8 mouse cellular contexts compared by ENCODE assay signal in the genomic region with DNA sequence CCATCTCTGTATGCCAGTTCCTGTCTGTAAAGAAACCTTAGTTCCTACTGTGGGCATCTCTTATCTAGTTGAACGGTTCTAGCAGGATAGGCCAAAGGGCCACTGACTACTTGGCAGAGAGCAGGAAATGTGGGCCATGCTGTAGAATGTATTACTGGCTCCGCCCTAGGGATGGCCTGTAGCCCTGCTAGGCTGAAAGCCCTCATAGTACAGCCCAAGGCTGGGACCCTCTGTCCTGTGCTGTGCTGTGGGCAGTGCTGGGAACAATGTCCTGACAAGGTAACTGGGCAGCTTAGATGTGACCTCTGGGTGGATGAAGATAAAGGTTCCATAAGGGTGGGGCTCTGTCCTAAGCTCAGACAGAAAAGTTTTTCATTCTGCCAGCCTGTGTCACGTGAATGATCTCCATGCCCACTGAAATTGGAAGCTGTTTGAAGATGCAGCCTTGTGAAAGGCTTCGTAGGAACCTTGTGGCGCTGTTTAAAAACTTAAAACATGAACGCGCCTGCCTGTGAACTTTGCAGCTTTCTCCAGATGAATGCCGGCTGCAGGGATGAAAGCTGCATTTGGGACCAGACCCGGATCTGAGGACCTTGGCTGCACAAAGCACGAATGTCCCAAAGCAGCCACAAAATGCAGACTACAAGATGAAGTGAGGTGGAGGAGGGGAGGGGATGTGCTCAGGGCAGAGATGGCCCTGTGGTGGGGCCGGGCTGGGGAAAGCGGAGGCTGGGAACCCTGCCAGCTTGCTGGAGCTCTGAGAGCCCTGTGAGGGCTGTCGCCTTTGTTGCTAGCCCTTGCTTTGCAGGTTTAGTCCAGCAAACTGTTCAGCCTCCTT.
A peak's percentile ranks its signal among the peaks of the same experiment; 100 is the strongest.
DNase-seq lines count a peak whose midpoint lies in the region; ATAC-seq lines count a peak whose summit lies in the region.
"Had no signal": no experiment of that assay in that cellular context is flagged by ENCODE, and none has a peak within 500 bp of the region (broad histone marks: within the 10 kb centered on the region; RNA-seq: fewer than 3 reads in every experiment).

No protein-coding gene starts in this region.

- H3K9ac ChIP-seq in neural tube, embryonic 13.5 days, result peak overlapping the region; percentile 31
- H3K9ac ChIP-seq in embryonic facial prominence, embryonic 15.5 days, result no peak overlapping the region
- peak overlapping the region; percentile 63; the same call in 1 of the 2 replicates for H3K9ac ChIP-seq in heart, embryonic 13.5 days
- no peak overlapping the region; the same call in 1 of the 2 replicates for H3K9ac ChIP-seq in lung, embryonic 16.5 days (ENCODE audit: low read length)
- H3K9ac ChIP-seq in stomach, embryonic 15.5 days, result no peak overlapping the region

- WGBS in neural tube, embryonic 13.5 days, result 52% methylated on average over 13 of the region's 13 CpGs
- WGBS in embryonic facial prominence, embryonic 15.5 days, result 39% methylated on average over 13 of the region's 13 CpGs
- 45% methylated on average over 13 of the region's 13 CpGs for WGBS in heart, embryonic 13.5 days
- 40% methylated on average over 13 of the region's 13 CpGs for WGBS in lung, embryonic 16.5 days
- 40% methylated on average over 13 of the region's 13 CpGs for WGBS in stomach, embryonic 15.5 days

- no peaks in the 10 kb centered on the region; the same call in 1 of the 2 replicates for H3K27me3 ChIP-seq in neural tube, embryonic 13.5 days
- no peaks in the 10 kb centered on the region for H3K27me3 ChIP-seq in embryonic facial prominence, embryonic 15.5 days
- no peaks in the 10 kb centered on the region for H3K27me3 ChIP-seq in heart, embryonic 13.5 days (replicated peaks)
- no peaks in the 10 kb centered on the region for H3K27me3 ChIP-seq in lung, embryonic 16.5 days (ENCODE audit: control insufficient read depth, insufficient read depth, low read depth, low read length)
- no peaks in the 10 kb centered on the region for H3K27me3 ChIP-seq in stomach, embryonic 15.5 days (replicated peaks)

- no peak overlapping the region for H3K4me3 ChIP-seq in neural tube, embryonic 13.5 days
- H3K4me3 ChIP-seq in embryonic facial prominence, embryonic 15.5 days (replicated peaks), result no peak overlapping the region
- H3K4me3 ChIP-seq in heart, embryonic 13.5 days, result no peak overlapping the region
- H3K4me3 ChIP-seq in lung, embryonic 16.5 days (ENCODE audit: low read length), result no peak overlapping the region
- no peak overlapping the region for H3K4me3 ChIP-seq in stomach, embryonic 15.5 days (replicated peaks)
- H3K4me3 ChIP-seq: myocyte had no signal

- no peak overlapping the region for H3K4me2 ChIP-seq in neural tube, embryonic 13.5 days
- H3K4me2 ChIP-seq in embryonic facial prominence, embryonic 15.5 days (replicated peaks), result no peak overlapping the region
- no peak overlapping the region for H3K4me2 ChIP-seq in heart, embryonic 13.5 days
- no peak overlapping the region for H3K4me2 ChIP-seq in lung, embryonic 16.5 days (ENCODE audit: low read depth, low read length)
- no peak overlapping the region for H3K4me2 ChIP-seq in stomach, embryonic 15.5 days

- H3K4me1 ChIP-seq in neural tube, embryonic 13.5 days (replicated peaks), result peaks cover 23% of the 10 kb centered on the region
- H3K4me1 ChIP-seq in embryonic facial prominence, embryonic 15.5 days, result peaks cover 21% of the 10 kb centered on the region
- H3K4me1 ChIP-seq in heart, embryonic 13.5 days, result peaks cover 29% of the 10 kb centered on the region
- peaks cover 16% of the 10 kb centered on the region for H3K4me1 ChIP-seq in lung, embryonic 16.5 days (replicated peaks; ENCODE audit: control insufficient read depth, insufficient read depth, low read length)
- peaks cover 14% of the 10 kb centered on the region; the same call in 1 of the 2 replicates for H3K4me1 ChIP-seq in stomach, embryonic 15.5 days

- no peak for DNase-seq in neural tube, embryonic 10.5 days (ENCODE audit: extremely low spot score, low spot score)
- DNase-seq in T-cell, adult 2 months (ENCODE audit: low spot score), result no peak

- H3K36me3 ChIP-seq in neural tube, embryonic 13.5 days, result peaks cover 5% of the 10 kb centered on the region; the same call in 1 of the 2 replicates
- no peaks in the 10 kb centered on the region for H3K36me3 ChIP-seq in embryonic facial prominence, embryonic 15.5 days
- peaks cover 25% of the 10 kb centered on the region for H3K36me3 ChIP-seq in heart, embryonic 13.5 days
- H3K36me3 ChIP-seq in lung, embryonic 16.5 days (ENCODE audit: control insufficient read depth, insufficient read depth, low read length), result no peaks in the 10 kb centered on the region
- no peaks in the 10 kb centered on the region for H3K36me3 ChIP-seq in stomach, embryonic 15.5 days

- ATAC-seq in neural tube, embryonic 13.5 days (ENCODE audit: low read depth), result peak; percentile 84
- peak; percentile 68; the same call in 1 of the 2 replicates for ATAC-seq in embryonic facial prominence, embryonic 15.5 days (ENCODE audit: insufficient number of reproducible peaks, low FRiP score, low TSS enrichment, low read depth)
- ATAC-seq in heart, embryonic 13.5 days (ENCODE audit: extremely low read depth, insufficient number of reproducible peaks, low FRiP score, low TSS enrichment), result peak; percentile 7; the same call in 1 of the 2 replicates
- peak; percentile 88 for ATAC-seq in lung, embryonic 16.5 days (ENCODE audit: low read depth)
- peak; percentile 63; the same call in 1 of the 2 replicates for ATAC-seq in stomach, embryonic 15.5 days (ENCODE audit: insufficient read depth, low FRiP score, low read depth)

- H3K27ac ChIP-seq in neural tube, embryonic 13.5 days (replicated peaks), result peak overlapping the region; percentile 78
- peak overlapping the region; percentile 30 for H3K27ac ChIP-seq in embryonic facial prominence, embryonic 15.5 days (replicated peaks)
- H3K27ac ChIP-seq in heart, embryonic 13.5 days (replicated peaks), result peak overlapping the region; percentile 80
- peak overlapping the region; percentile 60 for H3K27ac ChIP-seq in lung, embryonic 16.5 days (ENCODE audit: low read length)
- peak overlapping the region; percentile 28; the same call in 1 of the 2 replicates for H3K27ac ChIP-seq in stomach, embryonic 15.5 days

- H3K9me3 ChIP-seq in neural tube, embryonic 13.5 days, result no peaks in the 10 kb centered on the region
- H3K9me3 ChIP-seq in embryonic facial prominence, embryonic 15.5 days (replicated peaks), result no peaks in the 10 kb centered on the region
- H3K9me3 ChIP-seq in heart, embryonic 13.5 days, result no peaks in the 10 kb centered on the region
- no peaks in the 10 kb centered on the region for H3K9me3 ChIP-seq in lung, embryonic 16.5 days (ENCODE audit: control insufficient read depth, low read length)
- no peaks in the 10 kb centered on the region for H3K9me3 ChIP-seq in stomach, embryonic 15.5 days

Comparison
In these comparisons a context has a peak if more than half of its experiments do, and no peak if none do; other contexts are left out.
1. ATAC-seq: peak in every context shown above with its lines; median percentile 88 in lung, embryonic 16.5 days; 84 in neural tube, embryonic 13.5 days; 68 in embryonic facial prominence, embryonic 15.5 days; 63 in stomach, embryonic 15.5 days; 7 in heart, embryonic 13.5 days.
2. H3K27ac ChIP-seq: peak in every context shown above with its lines; median percentile 80 in heart, embryonic 13.5 days; 78 in neural tube, embryonic 13.5 days; 60 in lung, embryonic 16.5 days; 30 in embryonic facial prominence, embryonic 15.5 days; 28 in stomach, embryonic 15.5 days.
3. H3K9ac ChIP-seq: peak in neural tube, embryonic 13.5 days (single experiment) and heart, embryonic 13.5 days (single experiment); none in embryonic facial prominence, embryonic 15.5 days (single experiment), lung, embryonic 16.5 days (single experiment) and stomach, embryonic 15.5 days (single experiment).